Mouse (Mus musculus): Measurements from ENCODE around the gene Ttll5. TPM values are rescaled to one million over a fixed set of nuclear protein-coding genes. Genes with fewer than 3 reads are reported as not detected.

The Ttll5 gene
- total and polyA plus RNA-seq, 3 experiments, result 17.9 to 59.1 (median 40.6) TPM

DNA sequence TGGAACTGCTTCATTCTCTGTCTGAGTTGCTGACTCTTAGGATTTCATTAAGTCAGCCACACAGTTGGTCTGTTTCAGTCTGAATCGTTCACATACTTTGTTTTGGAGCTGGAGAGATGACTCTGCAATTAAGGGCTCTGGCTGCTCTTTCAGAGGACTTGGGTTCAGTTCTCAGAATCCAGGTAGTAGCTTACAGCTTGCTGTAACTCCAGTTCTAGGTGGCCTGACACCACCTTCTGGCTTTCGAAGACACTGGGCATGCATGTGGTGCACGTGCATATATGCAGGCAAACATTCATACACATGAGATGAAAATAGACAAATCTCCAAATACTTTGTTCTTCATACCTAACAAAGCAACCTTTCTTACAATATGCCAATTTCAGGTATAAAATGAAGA is 5.4 kb downstream of the Ttll5 start:
- no peak for TF ChIP-seq GATA1 (IDR thresholded peaks at IDR 0.05; ENCODE audit: borderline replicate concordance, low read length)
- TF ChIP-seq TAL1 (conservative IDR thresholded peaks at IDR 0.05; ENCODE audit: low read depth, low read length), result no peak
- no peak for TF ChIP-seq CTCF (IDR thresholded peaks at IDR 0.05; ENCODE audit: low read depth, low read length)
- TF ChIP-seq GATA2 (IDR thresholded peaks at IDR 0.05; ENCODE audit: borderline replicate concordance, low read depth, low read length), result no peak
- TF ChIP-seq POLR2AphosphoS5 (IDR thresholded peaks at IDR 0.05; ENCODE audit: insufficient replicate concordance, low read depth, low read length), result no peak
- peaks cover 6% of the 10 kb centered on the region for H3K4me1 ChIP-seq (ENCODE audit: insufficient read depth, low read depth, low read length)
- no peaks in the 10 kb centered on the region for H3K9me3 ChIP-seq (replicated peaks)
- H3K4me3 ChIP-seq (ENCODE audit: low read depth, low read length), result no peak overlapping the region
- no peak for DNase-seq (ENCODE audit: low spot score)
- ATAC-seq (ENCODE audit: extremely low read depth, insufficient number of reproducible peaks, low FRiP score, poor library complexity, severe bottlenecking), result no peak
- H3K36me3 ChIP-seq (replicated peaks), result peaks cover 74% of the 10 kb centered on the region
- H3K27me3 ChIP-seq (ENCODE audit: insufficient read depth, low read length), result no peaks in the 10 kb centered on the region

DNA sequence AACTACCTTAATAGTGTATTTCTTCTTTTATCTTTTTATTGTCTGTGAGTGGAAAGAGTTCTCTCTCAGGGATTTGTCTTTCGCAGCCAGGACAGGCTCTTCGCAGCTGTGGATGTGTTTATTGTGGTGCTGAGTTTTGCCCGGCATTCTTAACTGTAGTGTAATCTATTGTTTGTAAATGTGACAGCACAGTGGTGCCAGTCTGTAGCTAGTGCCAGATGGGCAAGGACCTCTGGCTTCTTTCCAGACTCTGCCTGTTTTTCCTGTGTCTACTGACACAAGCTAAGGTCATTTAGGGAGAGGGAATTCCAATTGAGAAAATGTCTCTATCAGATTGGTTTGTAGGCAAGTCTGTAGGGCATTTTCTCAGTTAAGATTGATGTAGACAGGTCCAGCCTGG is 6.2 kb downstream of the Ttll5 start:
- Histone ChIP-seq H3K4me3 (ENCODE audit: low read depth, low read length) (no peak overlapping the region), H3K4me1 (ENCODE audit: insufficient read depth, low read depth, low read length) (peaks cover 6% of the 10 kb centered on the region), H3K27me3 (ENCODE audit: insufficient read depth, low read length) (no peaks in the 10 kb centered on the region), H3K36me3 (replicated peaks) (peaks cover 81% of the 10 kb centered on the region), H3K9me3 (replicated peaks) (no peaks in the 10 kb centered on the region)
- TF ChIP-seq GATA1 (IDR thresholded peaks at IDR 0.05; ENCODE audit: borderline replicate concordance, low read length) (no peak), POLR2AphosphoS5 (IDR thresholded peaks at IDR 0.05; ENCODE audit: insufficient replicate concordance, low read depth, low read length) (no peak), CTCF (IDR thresholded peaks at IDR 0.05; ENCODE audit: low read depth, low read length) (no peak), GATA2 (IDR thresholded peaks at IDR 0.05; ENCODE audit: borderline replicate concordance, low read depth, low read length) (no peak), TAL1 (conservative IDR thresholded peaks at IDR 0.05; ENCODE audit: low read depth, low read length) (no peak)
- ATAC-seq (ENCODE audit: extremely low read depth, insufficient number of reproducible peaks, low FRiP score, poor library complexity, severe bottlenecking) (no peak), DNase-seq (ENCODE audit: low spot score) (no peak)

DNA sequence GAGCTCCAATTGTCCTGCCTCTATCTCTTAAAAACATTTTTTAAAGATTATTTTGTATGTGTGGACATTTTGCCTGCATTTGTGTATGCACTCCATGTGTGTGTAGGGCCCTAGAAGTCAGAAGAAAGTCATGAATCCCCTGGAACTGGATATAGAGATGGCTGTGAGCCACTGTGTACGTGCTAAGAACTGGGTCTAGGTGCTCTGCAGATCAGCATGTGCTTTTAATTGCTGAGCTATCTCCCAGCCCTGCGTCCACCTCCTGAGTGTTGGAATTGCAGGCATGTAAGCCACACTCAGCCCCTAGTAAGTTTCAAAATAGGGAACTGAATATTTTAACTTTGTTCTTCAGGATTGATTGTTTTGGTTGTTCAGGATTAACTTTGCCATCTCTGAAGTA is 10.1 kb downstream of the Ttll5 start:
- H3K9me3 ChIP-seq (replicated peaks), result no peaks in the 10 kb centered on the region
- no peaks in the 10 kb centered on the region for H3K27me3 ChIP-seq (ENCODE audit: insufficient read depth, low read length)
- peaks cover 85% of the 10 kb centered on the region for H3K36me3 ChIP-seq (replicated peaks)
- ATAC-seq (ENCODE audit: extremely low read depth, insufficient number of reproducible peaks, low FRiP score, poor library complexity, severe bottlenecking) (no peak), DNase-seq (ENCODE audit: low spot score) (no peak)
- TF ChIP-seq TAL1 (conservative IDR thresholded peaks at IDR 0.05; ENCODE audit: low read depth, low read length) (no peak), CTCF (IDR thresholded peaks at IDR 0.05; ENCODE audit: low read depth, low read length) (no peak), POLR2AphosphoS5 (IDR thresholded peaks at IDR 0.05; ENCODE audit: insufficient replicate concordance, low read depth, low read length) (no peak), GATA2 (IDR thresholded peaks at IDR 0.05; ENCODE audit: borderline replicate concordance, low read depth, low read length) (no peak), GATA1 (IDR thresholded peaks at IDR 0.05; ENCODE audit: borderline replicate concordance, low read length) (no peak)
- H3K4me3 ChIP-seq (ENCODE audit: low read depth, low read length), result no peak overlapping the region
- H3K4me1 ChIP-seq (ENCODE audit: insufficient read depth, low read depth, low read length), result no peaks in the 10 kb centered on the region

DNA sequence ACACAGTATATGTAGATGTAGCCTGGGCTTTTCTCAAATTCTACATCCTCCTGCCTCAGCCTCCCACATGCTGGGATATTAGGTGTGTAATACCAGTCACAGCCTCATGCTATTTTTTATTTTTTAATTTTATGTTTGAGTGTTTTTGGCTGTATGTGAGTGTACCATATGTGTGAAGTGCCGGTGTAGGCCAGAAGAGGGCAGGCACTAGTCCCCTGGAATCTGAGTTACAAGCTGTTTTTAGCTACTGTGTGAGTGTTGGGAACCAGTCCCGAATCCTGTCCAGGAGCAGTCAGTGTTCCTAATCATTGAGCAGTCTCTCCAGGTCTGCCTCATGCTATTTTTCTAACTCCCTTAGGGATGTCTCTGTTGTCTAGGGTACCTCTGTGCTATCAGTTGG is 13.3 kb downstream of the Ttll5 start:
- Histone ChIP-seq H3K9me3 (replicated peaks) (no peaks in the 10 kb centered on the region), H3K27me3 (ENCODE audit: insufficient read depth, low read length) (no peaks in the 10 kb centered on the region), H3K36me3 (replicated peaks) (peaks cover 87% of the 10 kb centered on the region), H3K4me3 (ENCODE audit: low read depth, low read length) (no peak overlapping the region), H3K4me1 (ENCODE audit: insufficient read depth, low read depth, low read length) (no peaks in the 10 kb centered on the region)
- TF ChIP-seq CTCF (IDR thresholded peaks at IDR 0.05; ENCODE audit: low read depth, low read length), result no peak
- TF ChIP-seq TAL1 (conservative IDR thresholded peaks at IDR 0.05; ENCODE audit: low read depth, low read length), result no peak
- TF ChIP-seq GATA1 (IDR thresholded peaks at IDR 0.05; ENCODE audit: borderline replicate concordance, low read length), result no peak
- no peak for TF ChIP-seq POLR2AphosphoS5 (IDR thresholded peaks at IDR 0.05; ENCODE audit: insufficient replicate concordance, low read depth, low read length)
- TF ChIP-seq GATA2 (IDR thresholded peaks at IDR 0.05; ENCODE audit: borderline replicate concordance, low read depth, low read length), result no peak
- ATAC-seq (ENCODE audit: extremely low read depth, insufficient number of reproducible peaks, low FRiP score, poor library complexity, severe bottlenecking) (no peak), DNase-seq (ENCODE audit: low spot score) (no peak)

DNA sequence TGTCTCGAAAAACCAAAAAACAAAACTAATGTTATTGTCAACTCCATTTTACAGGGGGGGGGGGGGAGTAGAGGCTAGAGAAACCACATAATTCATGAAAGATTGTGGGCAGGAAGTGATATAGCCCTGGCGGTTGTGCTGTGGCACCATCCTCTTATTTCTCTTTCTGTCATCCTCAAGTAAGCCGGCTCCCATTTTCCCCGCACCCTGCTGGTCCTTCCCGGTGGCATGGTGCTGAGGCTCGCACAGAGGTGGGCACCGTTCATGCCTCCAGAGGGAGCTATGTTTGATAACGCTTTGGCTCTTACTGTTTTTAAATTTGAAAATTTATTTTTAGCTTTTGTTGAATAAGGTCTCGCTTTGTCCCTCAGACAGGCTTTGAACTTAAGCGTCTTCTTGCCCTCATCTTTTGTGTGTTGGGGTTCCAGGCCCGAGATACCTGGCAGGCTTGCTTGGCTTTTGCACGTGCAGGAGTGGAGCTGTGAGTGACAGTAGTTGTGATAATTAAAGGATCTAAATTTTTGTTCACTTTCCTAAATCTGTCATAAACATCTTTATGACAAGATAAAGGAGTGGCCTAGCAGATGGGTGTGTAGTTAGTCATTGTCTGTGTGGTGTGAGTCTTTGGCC is 15.0 kb downstream of the Ttll5 start:
- DNase-seq (ENCODE audit: low spot score), result no peak
- peaks cover 90% of the 10 kb centered on the region for H3K36me3 ChIP-seq (replicated peaks)
- TF ChIP-seq GATA2 (IDR thresholded peaks at IDR 0.05; ENCODE audit: borderline replicate concordance, low read depth, low read length) (no peak), GATA1 (IDR thresholded peaks at IDR 0.05; ENCODE audit: borderline replicate concordance, low read length) (no peak), CTCF (IDR thresholded peaks at IDR 0.05; ENCODE audit: low read depth, low read length) (no peak), POLR2AphosphoS5 (IDR thresholded peaks at IDR 0.05; ENCODE audit: insufficient replicate concordance, low read depth, low read length) (no peak), TAL1 (conservative IDR thresholded peaks at IDR 0.05; ENCODE audit: low read depth, low read length) (no peak)
- H3K4me1 ChIP-seq (ENCODE audit: insufficient read depth, low read depth, low read length), result no peaks in the 10 kb centered on the region
- no peaks in the 10 kb centered on the region for H3K27me3 ChIP-seq (ENCODE audit: insufficient read depth, low read length)
- H3K9me3 ChIP-seq (replicated peaks), result no peaks in the 10 kb centered on the region
- H3K4me3 ChIP-seq (ENCODE audit: low read depth, low read length), result no peak overlapping the region
- ATAC-seq (ENCODE audit: extremely low read depth, insufficient number of reproducible peaks, low FRiP score, poor library complexity, severe bottlenecking), result no peak

DNA sequence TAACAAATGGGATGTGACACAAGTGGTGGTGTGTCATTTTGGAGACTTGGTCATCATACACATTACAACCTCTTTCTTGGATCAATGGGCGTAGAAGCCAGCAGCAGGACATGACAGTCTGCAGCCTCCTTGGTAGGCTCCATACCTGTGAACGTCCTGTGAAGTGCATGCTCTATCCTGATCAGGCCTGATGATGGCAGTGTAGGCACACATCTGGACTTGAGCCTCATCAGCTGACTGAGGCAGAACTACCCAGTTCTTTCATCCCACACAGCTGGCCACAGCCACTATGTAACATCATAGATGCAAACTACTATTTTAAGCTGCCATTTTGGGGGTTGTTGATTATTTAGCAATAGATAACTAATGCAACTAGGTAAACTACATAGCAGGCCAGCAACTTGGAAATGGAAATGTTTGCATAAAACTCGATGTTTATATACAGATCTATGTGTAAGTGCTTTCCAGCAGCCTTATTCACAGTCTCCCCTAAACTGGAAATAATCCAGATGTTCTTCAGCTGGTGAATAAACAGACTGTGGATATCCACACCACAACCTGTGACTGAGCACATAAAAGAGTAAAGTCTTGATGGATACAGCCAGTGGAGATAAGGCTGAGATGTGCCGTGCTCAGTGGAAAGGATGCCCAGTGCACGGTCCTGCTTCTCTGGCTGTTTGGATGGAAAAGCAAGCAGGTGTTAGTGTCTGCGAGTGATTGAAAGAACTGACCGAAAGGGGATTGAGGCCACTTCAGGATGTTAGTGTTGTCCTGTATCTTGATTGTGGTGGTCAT is 23.9 kb downstream of the Ttll5 start:
- no peaks in the 10 kb centered on the region for H3K9me3 ChIP-seq (replicated peaks)
- no peak for DNase-seq (ENCODE audit: low spot score)
- H3K36me3 ChIP-seq (replicated peaks), result peaks cover 85% of the 10 kb centered on the region
- no peaks in the 10 kb centered on the region for H3K4me1 ChIP-seq (ENCODE audit: insufficient read depth, low read depth, low read length)
- ATAC-seq (ENCODE audit: extremely low read depth, insufficient number of reproducible peaks, low FRiP score, poor library complexity, severe bottlenecking), result no peak
- H3K27me3 ChIP-seq (ENCODE audit: insufficient read depth, low read length), result no peaks in the 10 kb centered on the region
- no peak for TF ChIP-seq TAL1 (conservative IDR thresholded peaks at IDR 0.05; ENCODE audit: low read depth, low read length)
- TF ChIP-seq GATA2 (IDR thresholded peaks at IDR 0.05; ENCODE audit: borderline replicate concordance, low read depth, low read length), result no peak
- TF ChIP-seq CTCF (IDR thresholded peaks at IDR 0.05; ENCODE audit: low read depth, low read length), result no peak
- TF ChIP-seq POLR2AphosphoS5 (IDR thresholded peaks at IDR 0.05; ENCODE audit: insufficient replicate concordance, low read depth, low read length), result no peak
- no peak for TF ChIP-seq GATA1 (IDR thresholded peaks at IDR 0.05; ENCODE audit: borderline replicate concordance, low read length)
- no peak overlapping the region for H3K4me3 ChIP-seq (ENCODE audit: low read depth, low read length)
